Comparison of ENCODE assay signal across 8 mouse cellular contexts in genomic region chr17:35869346-35870067, GRCm38 (mm10). TPM values are rescaled to one million over a fixed set of nuclear protein-coding genes. Genes with fewer than 3 reads are reported as not detected.
DNase-seq lines count a peak whose midpoint lies in the region; ATAC-seq and TF ChIP-seq lines count a peak whose summit lies in the region.

No protein-coding gene starts in this region.

- peak overlapping the region; percentile 46 for H3K9ac ChIP-seq in intestine, postnatal 0 days (ENCODE audit: low read depth, low read length)
- H3K9ac ChIP-seq in stomach, postnatal 0 days (ENCODE audit: low read length) = peak overlapping the region; percentile 77

- H3K4me2 ChIP-seq in intestine, postnatal 0 days (replicated peaks; ENCODE audit: low read depth) = peak overlapping the region; percentile 92
- peak overlapping the region; percentile 85 for H3K4me2 ChIP-seq in stomach, postnatal 0 days (replicated peaks; ENCODE audit: low read depth)

- H3K4me1 ChIP-seq in intestine, postnatal 0 days (replicated peaks; ENCODE audit: control insufficient read depth, insufficient read depth, low read length) = no peaks in the 10 kb centered on the region
- peaks cover 3% of the 10 kb centered on the region; the same call in 1 of the 2 replicates for H3K4me1 ChIP-seq in stomach, postnatal 0 days (replicated peaks; ENCODE audit: control insufficient read depth, insufficient read depth)

- H3K36me3 ChIP-seq in intestine, postnatal 0 days (ENCODE audit: control insufficient read depth, insufficient read depth) = no peaks in the 10 kb centered on the region
- no peaks in the 10 kb centered on the region; the same call in 1 of the 2 replicates for H3K36me3 ChIP-seq in stomach, postnatal 0 days (ENCODE audit: control insufficient read depth, insufficient read depth, low read length)

- DNase-seq in gastrocnemius, adult 18-20 months (ENCODE audit: low spot score) = peak; percentile 36
- no peak for DNase-seq in gastrocnemius, postnatal 4 days (ENCODE audit: low spot score in 2 of 2)
- DNase-seq in adrenal gland, adult 8-10 months = peak; percentile 50
- peak; percentile 47 for DNase-seq in gastrocnemius, postnatal 25 days
- peak; percentile 69 for DNase-seq in lung, postnatal 10 days
- peak; percentile 51 for DNase-seq in stomach, postnatal 0 days (ENCODE audit: low spot score)
- DNase-seq in right cerebral cortex, postnatal 36 days (ENCODE audit: low spot score in 2 of 2) = no peak

- no peak; the same call in 1 of the 2 replicates for ATAC-seq in intestine, postnatal 0 days
- ATAC-seq in stomach, postnatal 0 days (ENCODE audit: low FRiP score, low TSS enrichment) = peak; percentile 13; the same call in 1 of the 2 replicates

- H3K9me3 ChIP-seq in intestine, postnatal 0 days (ENCODE audit: control insufficient read depth) = no peaks in the 10 kb centered on the region
- no peaks in the 10 kb centered on the region for H3K9me3 ChIP-seq in stomach, postnatal 0 days (ENCODE audit: control insufficient read depth, low read length)

- peak overlapping the region; percentile 66 for H3K27ac ChIP-seq in intestine, postnatal 0 days (ENCODE audit: low read depth, low read length)
- H3K27ac ChIP-seq in stomach, postnatal 0 days (replicated peaks) = peak overlapping the region; percentile 94

- WGBS in intestine, postnatal 0 days = 3% methylated on average over 7 of the region's 7 CpGs
- WGBS in stomach, postnatal 0 days = 1% methylated on average over 7 of the region's 7 CpGs

- peak overlapping the region; percentile 61 for H3K4me3 ChIP-seq in intestine, postnatal 0 days (ENCODE audit: low read depth, low read length)
- H3K4me3 ChIP-seq in stomach, postnatal 0 days (ENCODE audit: low read depth, low read length) = peak overlapping the region; percentile 60

- no peaks in the 10 kb centered on the region for H3K27me3 ChIP-seq in intestine, postnatal 0 days (replicated peaks; ENCODE audit: control insufficient read depth, insufficient read depth, low read length)
- no peaks in the 10 kb centered on the region for H3K27me3 ChIP-seq in stomach, postnatal 0 days (ENCODE audit: control insufficient read depth, insufficient read depth, low read length)

- no peak for TF ChIP-seq CTCF in intestine, postnatal 0 days (IDR thresholded peaks at IDR 0.05; ENCODE audit: low read depth)
- no peak for TF ChIP-seq CTCF in stomach, postnatal 0 days (IDR thresholded peaks at IDR 0.05; ENCODE audit: low read depth)

- TF ChIP-seq EP300 in stomach, postnatal 0 days (optimal IDR thresholded peaks at IDR 0.05) = no peak

RNA-seq across cellular contexts. Expression of gene Ppp1r18, which starts 4.1 kb away (rescaled TPM):
- 1 to 10 TPM; 4.1 to 5.8 TPM for total RNA-seq in gastrocnemius, adult 18-20 months (2021)
- total RNA-seq in gastrocnemius, postnatal 4 days (2021) = 10 to 100 TPM; 30.2 to 32.7 TPM
- total RNA-seq in adrenal gland, adult 8-10 months (2022) = 10 to 100 TPM; 35.4 to 47.9 (median 40.0) TPM
- total RNA-seq in gastrocnemius, postnatal 25 days (2021) = 1 to 10 TPM; 4.8 to 8.0 TPM
- polyA plus RNA-seq in intestine, postnatal 0 days (2015; fragmentation: Nextera tagmentation; extraction: Ambion mirVana) = 15.2 and 15.6 TPM in 2 replicates
- 15.3 and 16.6 TPM in 2 replicates for polyA plus RNA-seq in stomach, postnatal 0 days (2015; fragmentation: Nextera tagmentation; extraction: Ambion mirVana)

RNA-seq across cellular contexts. Expression of gene Nrm, which starts 8.4 kb away (rescaled TPM):
- total RNA-seq in gastrocnemius, adult 18-20 months (2021) = 1 to 10 TPM in 1 of 2 experiments, under 1 TPM in 1; 0.68 to 1.5 TPM
- total RNA-seq in gastrocnemius, postnatal 4 days (2021) = 10 to 100 TPM; 20.8 to 26.4 TPM
- total RNA-seq in adrenal gland, adult 8-10 months (2022) = 1 to 10 TPM; 2.5 to 5.4 (median 5.0) TPM
- total RNA-seq in gastrocnemius, postnatal 25 days (2021) = 1 to 10 TPM in 1 of 2 experiments, under 1 TPM in 1; 0.74 to 1.6 TPM
- 19.8 and 20.6 TPM in 2 replicates for polyA plus RNA-seq in intestine, postnatal 0 days (2015; fragmentation: Nextera tagmentation; extraction: Ambion mirVana)
- 27.3 and 27.4 TPM in 2 replicates for polyA plus RNA-seq in stomach, postnatal 0 days (2015; fragmentation: Nextera tagmentation; extraction: Ambion mirVana)

RNA-seq across cellular contexts. Expression of gene Dhx16, which starts 10.1 kb away (rescaled TPM):
- 10 to 100 TPM; 11.7 to 14.1 TPM for total RNA-seq in gastrocnemius, adult 18-20 months (2021)
- 10 to 100 TPM; 22.1 to 25.1 TPM for total RNA-seq in gastrocnemius, postnatal 4 days (2021)
- 10 to 100 TPM; 40.6 to 57.8 (median 52.0) TPM for total RNA-seq in adrenal gland, adult 8-10 months (2022)
- 10 to 100 TPM; 14.8 to 15.2 TPM for total RNA-seq in gastrocnemius, postnatal 25 days (2021)
- polyA plus RNA-seq in intestine, postnatal 0 days (2015; fragmentation: Nextera tagmentation; extraction: Ambion mirVana) = 17.2 and 18.1 TPM in 2 replicates
- 14.2 and 19.3 TPM in 2 replicates for polyA plus RNA-seq in stomach, postnatal 0 days (2015; fragmentation: Nextera tagmentation; extraction: Ambion mirVana)

RNA-seq across cellular contexts. Expression of gene 2310061I04Rik, which starts 27.7 kb away (rescaled TPM):
- 10 to 100 TPM; 78.6 to 79.3 TPM for total RNA-seq in gastrocnemius, adult 18-20 months (2021)
- total RNA-seq in gastrocnemius, postnatal 4 days (2021) = 10 to 100 TPM; 44.4 to 49.0 TPM
- total RNA-seq in adrenal gland, adult 8-10 months (2022) = 10 to 100 TPM; 33.1 to 46.5 (median 40.3) TPM
- total RNA-seq in gastrocnemius, postnatal 25 days (2021) = 10 to 100 TPM; 62.4 to 86.6 TPM
- polyA plus RNA-seq in intestine, postnatal 0 days (2015; fragmentation: Nextera tagmentation; extraction: Ambion mirVana) = 31.5 and 32.3 TPM in 2 replicates
- polyA plus RNA-seq in stomach, postnatal 0 days (2015; fragmentation: Nextera tagmentation; extraction: Ambion mirVana) = 20.5 and 21.7 TPM in 2 replicates

RNA-seq across cellular contexts. Expression of gene Mdc1, which starts 28.2 kb away (rescaled TPM):
- total RNA-seq in gastrocnemius, adult 18-20 months (2021) = 1 to 10 TPM; 4.2 to 6.7 TPM
- total RNA-seq in gastrocnemius, postnatal 4 days (2021) = 10 to 100 TPM; 22.9 to 25.2 TPM
- total RNA-seq in adrenal gland, adult 8-10 months (2022) = 10 to 100 TPM; 20.9 to 28.2 (median 24.1) TPM
- 1 to 10 TPM; 3.7 to 5.2 TPM for total RNA-seq in gastrocnemius, postnatal 25 days (2021)
- polyA plus RNA-seq in intestine, postnatal 0 days (2015; fragmentation: Nextera tagmentation; extraction: Ambion mirVana) = 2.3 and 2.7 TPM in 2 replicates
- 2.1 and 2.2 TPM in 2 replicates for polyA plus RNA-seq in stomach, postnatal 0 days (2015; fragmentation: Nextera tagmentation; extraction: Ambion mirVana)

Comparison
In these comparisons a context has a peak if more than half of its experiments do, and no peak if none do; other contexts are left out.
1. DNase-seq: peak in gastrocnemius, adult 18-20 months (single experiment), adrenal gland, adult 8-10 months (single experiment), gastrocnemius, postnatal 25 days (single experiment), lung, postnatal 10 days (single experiment) and stomach, postnatal 0 days (single experiment); none in gastrocnemius, postnatal 4 days (0 of 2) and right cerebral cortex, postnatal 36 days (0 of 2).